Mouse (Mus musculus) bone marrow, adult 2 months (tissue): ENCODE data around the gene Epc2.

ENCODE experiments used
- CTCF ChIP-seq: fragments of 200-500 bp; IDR thresholded peaks from 2 replicates; pipeline ENCODE4 v1.5.1; 2011; ENCODE audit warnings: low read length, control low read depth; ENCODE audit not compliant: control insufficient read depth, insufficient read depth
- POLR2A ChIP-seq: fragments of 200-500 bp; IDR thresholded peaks from 2 replicates; pipeline ENCODE4 v1.6.1; 2011; ENCODE audit warnings: low read depth, mild to moderate bottlenecking, control low read depth, low read length, borderline replicate concordance; ENCODE audit not compliant: control insufficient read depth

GRCm38 (mm10) chr2:49424788-49425187 lies 26.5 kb upstream of the Epc2 start:
- TF ChIP-seq CTCF (no peak), POLR2A (no peak)
